Mouse (Mus musculus) testis, adult 2 months (tissue): ENCODE results near the gene Tbc1d8.

ENCODE experiments used
- CTCF ChIP-seq: fragments of 200-500 bp; IDR thresholded peaks from 2 replicates; pipeline ENCODE4 v1.5.1; 2012; ENCODE audit warnings: low read depth, mild to moderate bottlenecking, inconsistent platforms, low read length, moderate library complexity; ENCODE audit not compliant: control insufficient read depth, insufficient read depth, insufficient replicate concordance
- POLR2A ChIP-seq: fragments of 200-500 bp; IDR thresholded peaks from 2 replicates; pipeline ENCODE4 v1.6.1; 2012; ENCODE audit warnings: low read depth, mild to moderate bottlenecking, inconsistent platforms, low read length, moderate library complexity; ENCODE audit not compliant: control insufficient read depth

DNA sequence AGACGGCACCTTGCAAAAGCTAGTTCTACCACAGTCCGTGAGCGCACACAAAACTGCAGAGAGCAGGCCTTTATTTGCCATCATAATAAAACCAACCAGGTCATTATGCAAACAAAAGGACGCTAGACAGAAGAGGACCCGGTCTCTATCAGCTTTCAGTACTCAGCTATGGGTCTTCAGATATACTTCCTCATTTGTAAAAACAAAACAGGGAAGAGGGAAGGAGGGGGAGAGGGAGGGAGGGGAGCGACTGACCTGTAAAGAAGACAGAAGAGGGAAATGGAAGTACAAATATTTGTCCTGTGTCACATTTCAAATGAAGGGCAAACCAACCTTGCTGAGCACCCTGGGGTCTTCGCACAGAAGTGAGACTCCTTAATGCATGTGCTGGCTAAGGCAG lies 69.9 kb downstream of the Tbc1d8 start:
- TF ChIP-seq POLR2A (no peak), CTCF (no peak)
